Mouse (Mus musculus) ES-E14 (cell line): ENCODE results near the gene Sppl2b. TPM values are rescaled to one million over a fixed set of nuclear protein-coding genes. Genes with fewer than 3 reads are reported as not detected.

ENCODE experiments used
- DNase-seq: peaks from one replicate; pipeline ENCODE4 v3.0.0-alpha.2; 2013; ENCODE audit warnings: low read depth, low spot score
- H3K27ac ChIP-seq: 2 replicates; pipeline ENCODE4 v1.5.1; 2012; ENCODE audit warnings: low read depth, mild to moderate bottlenecking, low read length, moderate library complexity, mixed read lengths; ENCODE audit not compliant: poor library complexity, insufficient read depth, severe bottlenecking
- H3K36me3 ChIP-seq: 2 replicates; pipeline ENCODE4 v1.6.1; 2012; ENCODE audit warnings: mild to moderate bottlenecking, low read length, moderate library complexity, mixed read lengths; ENCODE audit not compliant: control insufficient read depth, poor library complexity, insufficient read depth, severe bottlenecking
- H3K4me1 ChIP-seq, 2 experiments: fragments of 150-350 bp in 1 of 2; sonication (generic) in 1 of 2; 2 replicates each; pipeline ENCODE4 v1.6.1; 2012; ENCODE audit warnings: low read length in 2 of 2, mild to moderate bottlenecking in 1 of 2, mixed read lengths in 1 of 2; ENCODE audit not compliant: control insufficient read depth in 2 of 2, insufficient read depth in 2 of 2, poor library complexity in 1 of 2
- H3K4me3 ChIP-seq, 2 experiments: fragments of 150-350 bp in 1 of 2; sonication (generic) in 1 of 2; 2 replicates each; pipeline ENCODE4 v1.5.1; 2012; ENCODE audit warnings: low read length in 2 of 2, low read depth in 1 of 2, mild to moderate bottlenecking in 1 of 2, mixed read lengths in 1 of 2; ENCODE audit not compliant: insufficient read depth in 1 of 2, poor library complexity in 1 of 2, severe bottlenecking in 1 of 2
- H3K9ac ChIP-seq: 2 replicates; pipeline ENCODE4 v1.6.1; 2012; ENCODE audit warnings: low read depth, mild to moderate bottlenecking, low read length, mixed read lengths; ENCODE audit not compliant: poor library complexity, insufficient read depth, severe bottlenecking
- H3K9me3 ChIP-seq: fragments of 150-350 bp; sonication (generic); 2 replicates; pipeline ENCODE4 v1.6.1; 2012; ENCODE audit warnings: low read depth, mild to moderate bottlenecking, low read length; ENCODE audit not compliant: control insufficient read depth, insufficient read depth
- CHD2 ChIP-seq: IDR thresholded peaks from 2 replicates; pipeline ENCODE4 v1.6.1; 2014; ENCODE audit warnings: mild to moderate bottlenecking, low read depth, low read length, inconsistent platforms
- HCFC1 ChIP-seq: IDR thresholded peaks from 2 replicates; pipeline ENCODE4 v1.6.1; 2012; ENCODE audit warnings: low read length, inconsistent platforms, borderline replicate concordance; ENCODE audit not compliant: insufficient read depth
- MAFK ChIP-seq: IDR thresholded peaks from 2 replicates; pipeline ENCODE4 v1.6.1; 2014; ENCODE audit warnings: mild to moderate bottlenecking, low read depth, low read length, inconsistent platforms; ENCODE audit not compliant: insufficient read depth
- ZC3H11A ChIP-seq: IDR thresholded peaks from 2 replicates; pipeline ENCODE4 v1.6.1; 2012; ENCODE audit warnings: low read depth, mild to moderate bottlenecking, inconsistent platforms, low read length, borderline replicate concordance
- ZNF384 ChIP-seq: IDR thresholded peaks from 2 replicates; pipeline ENCODE4 v1.6.1; 2012; ENCODE audit warnings: low read depth, low read length, inconsistent platforms
- in situ Hi-C, 2 experiments: fragments of 600-800 bp; cut with MboI; formaldehyde crosslinking; loops; one replicate each; pipeline ENCODE4 v1.15.1; 2025; ENCODE audit warnings: low sequenced_read_pairs in 2 of 2, inconsistent platforms in 1 of 2; ENCODE audit not compliant: unreplicated experiment in 2 of 2
- total RNA-seq: library from RNA; depleted of rRNA; stranded (reverse); fragments of 300-350 nt; gene quantifications from 2 replicates; pipeline ENCODE4 v1.2.3, GENCODE M21; 2012

Sppl2b gene
- total RNA-seq, 1 experiment: 38.9 TPM

DNA sequence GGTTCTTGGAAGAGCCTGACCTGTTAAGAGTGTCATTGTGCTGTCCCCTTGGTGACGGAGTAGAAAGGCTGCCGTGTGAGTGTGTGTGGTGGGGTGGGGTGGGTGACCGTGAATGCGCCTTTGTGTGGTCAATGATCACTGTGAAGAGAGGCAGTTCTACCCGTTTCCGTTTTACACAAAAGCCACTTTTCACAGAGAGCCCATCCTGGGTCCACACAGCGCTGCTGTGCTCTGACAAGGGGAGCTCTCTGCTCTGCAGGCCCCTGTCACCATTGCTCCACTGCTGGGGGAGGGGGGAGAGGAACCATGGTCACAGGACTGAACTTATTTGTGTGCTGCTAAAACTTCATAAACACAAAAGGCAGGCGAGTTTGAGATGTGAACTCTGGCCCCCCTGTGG, 2.3 kb downstream of the Sppl2b start:
- Histone ChIP-seq H3K9me3 (no peaks in the 10 kb centered on the region), H3K4me1 (peaks cover 3 to 5% of the 10 kb centered on the region in 2 experiments; a peak in 2 of 4 replicates), H3K4me3 (no peak overlapping the region), H3K9ac (no peak overlapping the region), H3K36me3 (peaks cover 13% of the 10 kb centered on the region), H3K27ac (no peak overlapping the region)
- in situ Hi-C loops: no loop called here
- TF ChIP-seq ZNF384 (no peak), ZC3H11A (no peak), MAFK (no peak)
- DNase-seq: no peak

- H3K27ac ChIP-seq: no peak overlapping the region
- in situ Hi-C loops: no loop called here
- DNase-seq: no peak
- no peak overlapping the region for H3K9ac ChIP-seq
- H3K4me3 ChIP-seq: no peak overlapping the region
- H3K4me1 ChIP-seq: peaks cover 3 to 5% of the 10 kb centered on the region in 2 experiments; a peak in 2 of 4 replicates
- H3K36me3 ChIP-seq: peaks cover 11% of the 10 kb centered on the region
- TF ChIP-seq CHD2: no peak
- H3K9me3 ChIP-seq: no peaks in the 10 kb centered on the region
Measured at GRCm38 (mm10) chr10:80857848-80858247, 2.8 kb downstream of the Sppl2b start.

- no peak overlapping the region for H3K9ac ChIP-seq
- H3K4me3 ChIP-seq: no peak overlapping the region
- DNase-seq: no peak
- in situ Hi-C loops: no loop called here
- H3K9me3 ChIP-seq: no peaks in the 10 kb centered on the region
- TF ChIP-seq ZNF384: no peak
- no peak for TF ChIP-seq HCFC1
- TF ChIP-seq CHD2: no peak
- TF ChIP-seq MAFK: no peak
- TF ChIP-seq ZC3H11A: no peak
- peaks cover 3 to 5% of the 10 kb centered on the region in 2 experiments; a peak in 2 of 4 replicates for H3K4me1 ChIP-seq
- no peak overlapping the region for H3K27ac ChIP-seq
- H3K36me3 ChIP-seq: peaks cover 8% of the 10 kb centered on the region
Measured at GRCm38 (mm10) chr10:80858350-80858935, 3.4 kb downstream of the Sppl2b start.

- Histone ChIP-seq H3K36me3 (peaks cover 11% of the 10 kb centered on the region; the same call in 1 of the 2 replicates), H3K4me3 (no peak overlapping the region), H3K9me3 (no peaks in the 10 kb centered on the region), H3K4me1 (no peaks in the 10 kb centered on the region), H3K9ac (no peak overlapping the region), H3K27ac (no peak overlapping the region)
- DNase-seq: no peak
- in situ Hi-C loops: no loop called here
- no peak for TF ChIP-seq ZC3H11A
Measured at GRCm38 (mm10) chr10:80862305-80862704, 7.2 kb downstream of the Sppl2b start.

- H3K4me3 ChIP-seq: peak overlapping the region in 1 of 2 experiments; percentile 5; a peak in 1 of 4 replicates
- H3K36me3 ChIP-seq: peaks cover 17% of the 10 kb centered on the region; the same call in 1 of the 2 replicates
- no peaks in the 10 kb centered on the region for H3K4me1 ChIP-seq
- DNase-seq: no peak
- H3K27ac ChIP-seq: no peak overlapping the region
- TF ChIP-seq ZNF384: no peak
- no peak for TF ChIP-seq ZC3H11A
- TF ChIP-seq HCFC1: no peak
- TF ChIP-seq CHD2: no peak
- no peak for TF ChIP-seq MAFK
- H3K9me3 ChIP-seq: no peaks in the 10 kb centered on the region
- in situ Hi-C loops: no loop called here
- no peak overlapping the region for H3K9ac ChIP-seq
Measured at GRCm38 (mm10) chr10:80864446-80864845, 9.4 kb downstream of the Sppl2b start.
